Mouse (Mus musculus): ENCODE results near the gene Bptf.
"Not testable (repeated sequence)": the region's sequence is repeated elsewhere in the genome, so short reads cannot be mapped to it uniquely, and the experiment has no call there.

Gene Bptf

DNA sequence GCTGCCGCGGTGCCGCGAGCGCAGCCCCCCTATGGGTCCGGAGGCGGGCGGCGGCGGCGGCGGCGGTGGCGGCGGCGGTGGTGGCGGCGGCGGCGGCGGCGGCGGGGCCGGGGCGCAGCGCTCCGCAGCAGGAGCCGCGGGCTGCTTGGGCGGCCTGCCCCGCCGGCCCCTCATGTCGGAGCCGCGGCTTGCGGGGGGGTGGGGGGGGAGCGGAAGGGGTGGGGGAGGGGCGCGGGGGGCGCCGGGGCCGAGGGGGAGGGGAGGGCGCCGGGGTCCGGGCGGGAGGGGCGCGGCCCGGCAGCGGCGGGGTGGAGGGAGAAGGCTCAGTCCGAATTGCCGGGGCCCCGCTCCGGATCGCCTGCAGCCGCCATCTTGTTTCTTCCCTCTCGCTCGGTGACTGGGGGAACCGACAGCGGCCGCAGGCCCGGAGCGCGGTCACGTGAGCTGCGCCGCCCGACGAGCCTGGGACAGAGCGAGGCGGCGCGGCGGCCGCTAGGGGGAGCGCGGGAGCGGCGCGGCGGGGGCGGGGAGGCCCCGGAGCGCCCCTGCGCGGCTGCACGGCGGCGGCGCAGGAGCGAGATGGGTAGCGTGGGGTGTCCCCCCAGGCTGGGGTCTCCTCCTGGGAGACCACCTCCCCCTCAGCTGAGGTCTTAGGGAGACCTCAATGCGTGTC is at the start of gene Bptf:
Bptf (minus strand) TSS at position 379 of the 673 bp plus-strand sequence.
- CTCF ChIA-PET, result interaction anchor here (1.0 to 1.9 kb wide), 3 partner anchors 13 to 27 kb away, joined by 3 to 8 read pairs (median 3); no protein-coding TSS in a partner anchor

DNA sequence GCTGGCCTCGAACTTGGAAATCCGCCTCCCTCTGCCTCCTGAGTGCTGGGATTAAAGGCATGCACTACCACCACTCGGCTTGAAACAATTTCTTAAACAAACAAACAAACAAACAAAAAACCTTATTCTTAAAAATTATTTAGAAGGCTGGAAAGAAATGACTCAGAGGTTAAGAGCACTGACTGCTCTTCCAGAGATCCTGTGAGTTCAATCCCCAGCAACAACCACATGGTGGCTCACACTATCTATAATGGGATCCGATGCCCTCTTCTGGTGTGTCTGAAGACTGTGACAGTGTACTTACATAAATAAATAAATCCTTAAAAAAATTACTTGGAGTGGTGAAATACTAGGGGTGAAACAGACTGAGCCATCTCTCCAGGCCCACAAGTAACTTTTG is 29.3 kb upstream of the Bptf start:
- CTCF ChIA-PET, result no interaction called here

DNA sequence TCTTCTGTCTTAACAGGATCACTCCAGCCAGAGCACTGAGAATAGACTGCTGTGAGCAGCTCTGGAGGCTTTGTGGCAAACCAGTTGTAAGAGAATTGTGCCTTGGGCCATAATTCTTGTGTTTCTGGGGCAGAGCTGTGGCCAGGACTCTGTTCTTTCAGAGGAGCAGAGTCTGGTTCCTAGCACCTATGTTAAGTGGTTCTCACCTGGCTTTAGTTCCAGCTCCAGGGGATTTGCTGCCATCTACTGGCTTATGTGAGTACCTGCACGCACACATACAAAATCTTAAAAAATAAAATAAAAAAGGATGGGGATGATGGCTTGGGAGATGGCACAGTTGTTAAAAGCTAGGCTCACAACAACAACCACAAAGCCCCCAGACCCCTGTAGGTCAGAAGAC is 27.1 kb upstream of the Bptf start:
- CTCF ChIA-PET, result no interaction called here

DNA sequence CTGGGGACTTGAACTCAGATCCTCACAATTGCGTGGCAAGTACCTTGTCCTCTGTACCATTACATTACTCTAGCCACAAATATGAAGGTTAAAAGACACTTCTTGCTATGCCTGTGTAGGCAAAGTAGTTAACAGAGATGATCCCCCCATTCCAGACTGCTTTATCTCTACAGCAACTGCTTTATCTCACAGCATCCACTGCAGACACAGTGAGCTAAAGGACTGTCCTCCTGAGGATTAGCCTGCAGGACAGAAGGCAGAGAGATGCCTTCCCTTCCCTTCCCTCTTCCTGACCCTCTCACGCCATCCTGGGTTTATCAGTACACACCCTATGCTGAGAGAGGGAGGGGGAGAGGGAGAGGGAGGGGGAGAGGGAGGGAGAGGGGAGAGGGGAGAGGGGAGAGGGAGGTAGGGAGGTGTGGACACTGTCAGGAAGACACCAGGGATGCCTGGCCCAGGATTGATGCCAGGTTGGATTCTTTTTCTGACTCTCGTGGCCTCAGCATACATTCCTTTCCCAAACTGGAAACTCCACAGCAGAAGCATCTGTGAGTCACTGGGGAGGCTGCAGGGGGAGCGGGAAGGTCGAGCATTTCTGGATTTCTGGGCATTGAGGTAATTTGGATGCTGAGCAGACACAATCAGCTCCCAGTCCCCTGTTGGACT is 25.2 kb upstream of the Bptf start:
- CTCF ChIA-PET, result interaction anchor here (0.7 kb wide), 1 partner anchor 530 kb away, joined by 6 read pairs; no protein-coding TSS in a partner anchor

DNA sequence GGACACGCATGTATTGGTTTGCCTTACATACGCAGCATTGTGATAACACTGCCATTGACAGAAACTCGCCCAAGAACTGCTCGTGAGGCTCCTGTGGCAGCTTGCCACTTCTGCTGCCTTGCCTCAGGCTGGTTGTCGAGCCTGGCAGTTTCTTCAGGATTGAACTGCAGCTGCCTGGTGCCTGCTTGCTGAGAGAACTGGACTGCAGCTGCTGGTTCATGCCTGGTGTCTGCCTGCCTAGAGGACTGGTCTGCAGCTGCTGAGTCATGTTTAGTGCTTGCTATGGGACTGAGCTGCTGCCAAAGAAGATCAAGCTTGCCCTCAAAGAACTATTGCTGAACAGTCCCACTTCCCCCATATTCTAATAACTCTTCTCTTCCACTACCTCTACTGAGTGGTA is 23.4 kb upstream of the Bptf start:
- CTCF ChIA-PET, result interaction anchor here (1.1 kb wide), 1 partner anchor 131 kb away, joined by 4 read pairs; no protein-coding TSS in a partner anchor

DNA sequence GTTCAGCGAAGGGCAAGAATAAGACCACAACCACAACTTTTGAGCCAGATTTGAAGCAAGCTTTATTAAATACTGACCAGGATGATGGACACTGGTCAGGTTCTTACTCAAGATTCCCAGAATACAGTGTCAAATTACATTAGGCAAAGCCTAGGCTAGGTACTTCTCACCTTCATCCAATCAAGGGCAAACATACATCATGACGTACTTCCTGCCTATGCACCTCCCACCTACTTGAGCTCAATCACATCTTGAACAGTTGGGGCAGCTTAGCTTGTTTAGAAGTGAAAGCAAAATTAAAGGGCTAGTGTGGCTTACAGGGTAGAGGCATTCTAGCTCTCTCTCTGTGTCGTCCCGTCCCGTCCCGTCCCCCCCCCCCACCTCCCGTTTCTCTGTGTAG is 22.5 kb upstream of the Bptf start:
- CTCF ChIA-PET, result interaction anchor here (0.6 to 1.1 kb wide), 2 partner anchors 15 to 130 kb away, joined by 4 read pairs; no protein-coding TSS in a partner anchor

DNA sequence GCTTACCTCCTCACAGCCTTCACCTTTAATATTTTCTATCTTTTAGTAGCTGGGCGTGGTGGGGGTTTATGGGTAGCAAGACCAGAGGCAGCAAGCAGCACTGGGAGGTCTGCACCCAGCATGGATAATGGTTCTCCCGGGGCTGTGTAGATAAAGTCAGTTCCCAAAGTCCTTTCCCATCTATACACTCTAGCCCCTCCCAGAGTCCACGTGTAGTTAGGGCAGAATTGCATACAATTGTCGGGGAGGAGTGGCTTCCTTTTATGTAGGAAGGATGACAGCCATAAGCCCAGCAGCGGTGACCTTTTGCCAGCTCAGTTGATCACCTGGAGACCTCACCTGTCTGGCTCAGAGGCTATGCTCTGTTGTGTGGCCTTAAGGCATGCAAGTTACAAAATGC is 21.7 kb upstream of the Bptf start:
- CTCF ChIA-PET, result no interaction called here

DNA sequence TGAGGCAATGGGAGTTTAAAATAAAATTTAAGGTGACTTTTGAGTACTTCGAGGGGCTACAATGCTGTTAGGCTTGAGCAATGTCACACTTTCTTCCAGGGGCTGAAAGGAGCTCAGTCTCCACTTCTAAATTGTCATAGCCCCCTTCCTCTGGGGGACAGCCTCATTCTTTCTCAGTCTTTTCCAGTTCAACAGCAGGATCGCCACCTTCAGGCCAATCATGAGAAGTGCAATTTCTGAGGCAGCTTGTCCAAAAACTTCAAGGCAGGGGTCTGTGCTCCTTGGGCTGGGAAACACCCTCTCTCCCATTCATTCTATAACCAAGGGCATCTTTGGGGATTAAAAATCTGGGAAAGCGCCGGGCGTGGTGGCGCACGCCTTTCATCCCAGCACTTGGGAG is 19.9 kb upstream of the Bptf start:
- CTCF ChIA-PET, result no interaction called here

DNA sequence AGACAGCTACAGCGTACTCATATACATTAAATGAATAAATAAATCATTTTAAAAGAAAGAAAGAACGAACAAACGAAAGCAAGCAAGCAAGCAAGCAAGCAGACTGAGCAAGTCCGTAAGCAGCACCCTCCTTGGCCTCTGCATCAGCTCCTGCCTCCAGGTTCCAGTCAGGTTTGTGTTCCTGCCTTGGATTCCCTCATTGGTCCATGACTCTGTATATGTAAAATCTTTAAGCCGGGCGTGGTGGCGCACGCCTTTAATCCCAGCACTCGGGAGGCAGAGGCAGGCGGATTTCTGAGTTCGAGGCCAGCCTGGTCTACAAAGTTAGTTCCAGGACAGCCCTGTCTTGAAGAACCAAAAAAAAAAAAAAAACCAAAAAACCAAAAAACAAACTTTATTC is 12.0 kb upstream of the Bptf start:
- CTCF ChIA-PET, result not testable (repeated sequence)

DNA sequence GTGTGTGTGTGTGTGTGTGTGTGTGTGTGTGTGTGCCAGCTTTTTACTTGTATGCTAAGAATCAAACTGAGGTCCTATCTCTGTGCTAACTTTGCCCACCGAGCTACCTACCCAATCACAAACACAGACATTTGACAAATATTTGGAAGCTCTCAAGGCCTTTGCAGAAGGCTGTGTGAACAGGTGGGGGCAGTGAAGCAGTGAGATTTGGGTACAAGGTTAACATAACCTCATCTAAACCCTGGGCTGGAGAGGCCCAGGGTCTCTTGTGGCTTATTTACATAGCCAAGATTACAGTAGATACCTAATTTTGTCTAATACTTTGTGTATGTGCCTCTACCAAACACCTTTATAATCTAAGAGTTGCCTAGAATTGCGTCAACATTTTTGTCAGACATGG is 10.5 kb upstream of the Bptf start:
- CTCF ChIA-PET, result no interaction called here

DNA sequence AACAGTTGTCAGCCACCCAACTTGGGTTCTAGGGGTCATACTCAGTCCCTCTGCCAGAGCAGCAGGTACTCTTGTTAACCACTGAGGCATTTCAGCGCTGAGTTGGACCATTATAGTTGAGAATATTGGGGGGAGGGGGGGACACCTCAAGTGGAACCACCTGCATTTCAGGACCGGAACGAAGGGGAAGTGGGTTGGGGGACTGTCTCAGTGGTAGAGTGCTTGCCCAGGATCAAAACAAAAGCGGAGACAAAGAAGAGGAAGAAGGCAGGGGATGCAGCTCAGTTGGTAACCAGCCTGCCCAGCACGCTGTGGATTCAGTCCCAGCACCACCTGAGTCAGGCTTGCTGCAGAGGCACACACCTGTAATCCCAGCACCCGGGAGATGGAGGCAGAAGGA is 8.8 kb upstream of the Bptf start:
- CTCF ChIA-PET, result interaction anchor here (0.7 kb wide), 1 partner anchor 29 kb away, joined by 13 read pairs; no protein-coding TSS in a partner anchor

DNA sequence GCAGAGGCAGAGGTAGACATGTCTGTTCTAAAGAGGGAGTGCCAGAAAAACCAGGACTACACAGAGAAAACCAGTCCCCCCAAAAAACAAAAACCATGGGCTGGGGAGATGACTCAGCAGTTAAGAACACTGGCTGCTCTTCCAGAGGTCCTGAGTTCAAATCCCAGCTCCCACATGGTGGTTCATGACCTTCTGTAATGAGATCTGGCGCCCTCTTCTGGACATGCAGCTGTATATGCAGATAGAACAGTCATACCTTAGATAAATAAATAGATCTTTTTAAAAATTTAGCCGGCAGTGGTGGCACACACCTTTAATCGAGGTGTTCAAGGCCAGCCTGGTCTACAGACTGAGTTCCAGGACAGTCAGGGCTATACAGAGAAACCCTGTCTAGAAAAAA is 6.7 kb upstream of the Bptf start:
- CTCF ChIA-PET, result interaction anchor here (0.6 to 0.7 kb wide), 3 partner anchors 41 to 286 kb away, joined by 3 to 10 read pairs (median 10); no protein-coding TSS in a partner anchor

DNA sequence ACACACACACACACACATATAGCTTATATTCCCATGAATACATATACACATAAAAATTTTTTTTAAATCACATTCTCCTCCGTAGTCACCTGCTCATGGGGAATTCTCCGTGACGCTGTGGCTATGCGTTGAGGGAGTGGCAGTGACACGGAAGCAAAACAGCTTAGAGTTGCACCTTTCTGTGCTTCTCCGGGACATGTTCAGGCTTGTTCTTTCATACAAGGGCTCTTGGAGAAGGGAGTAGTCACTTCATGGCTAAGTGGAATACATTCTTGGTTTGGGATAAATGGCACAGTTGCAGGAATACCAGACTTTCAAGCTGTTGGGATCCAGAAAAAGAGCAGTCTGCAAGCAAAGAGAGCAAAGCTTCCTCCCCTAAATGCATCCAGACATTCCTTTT is 5.7 kb upstream of the Bptf start:
- CTCF ChIA-PET, result interaction anchor here (0.8 kb wide), 1 partner anchor 22 kb away, joined by 3 read pairs; no protein-coding TSS in a partner anchor

DNA sequence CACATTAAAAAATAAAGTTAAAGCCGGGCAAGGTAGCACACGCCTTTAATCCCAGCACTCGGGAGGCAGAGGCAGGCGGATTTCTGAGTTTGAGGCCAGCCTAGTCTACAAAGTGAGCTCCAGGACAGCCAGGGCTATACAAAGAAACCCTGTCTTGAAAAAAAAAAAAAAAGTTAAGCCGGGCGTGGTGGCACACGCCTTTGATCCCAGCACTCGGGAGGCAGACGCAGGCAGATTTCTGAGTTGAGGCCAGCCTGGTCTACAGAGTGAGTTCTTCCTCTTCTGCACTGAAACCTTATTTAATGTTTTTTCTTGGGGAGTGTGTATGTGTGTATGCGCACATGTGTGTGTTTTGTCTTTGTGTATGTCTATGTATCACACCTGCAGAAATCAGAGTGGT is 4.5 kb upstream of the Bptf start:
- CTCF ChIA-PET, result interaction anchor here (0.6 to 0.7 kb wide), 2 partner anchors 122 to 358 kb away, joined by 3 to 7 read pairs; no protein-coding TSS in a partner anchor

DNA sequence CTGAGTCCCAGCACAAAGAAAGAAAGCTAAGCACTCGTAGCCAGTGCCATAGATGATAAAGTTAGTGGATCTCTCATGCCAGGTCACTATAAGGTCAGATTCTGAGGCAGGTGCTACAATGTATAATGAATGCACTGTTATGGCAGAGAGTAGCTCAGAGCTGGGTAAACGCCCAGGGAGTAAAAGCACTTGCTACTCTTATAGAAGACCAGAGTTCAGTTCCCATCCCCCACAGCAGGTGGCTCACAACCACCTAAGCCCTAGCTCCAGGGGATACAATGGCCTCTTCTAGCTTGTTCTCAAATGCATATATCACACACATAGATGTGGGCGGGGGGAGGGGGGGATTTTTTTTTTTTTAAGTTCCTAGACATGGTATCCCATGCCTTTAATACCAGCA is 3.8 kb upstream of the Bptf start:
- CTCF ChIA-PET, result interaction anchor here (0.6 to 1.0 kb wide), 3 partner anchors 31 to 357 kb away, joined by 3 to 6 read pairs (median 3); no protein-coding TSS in a partner anchor

DNA sequence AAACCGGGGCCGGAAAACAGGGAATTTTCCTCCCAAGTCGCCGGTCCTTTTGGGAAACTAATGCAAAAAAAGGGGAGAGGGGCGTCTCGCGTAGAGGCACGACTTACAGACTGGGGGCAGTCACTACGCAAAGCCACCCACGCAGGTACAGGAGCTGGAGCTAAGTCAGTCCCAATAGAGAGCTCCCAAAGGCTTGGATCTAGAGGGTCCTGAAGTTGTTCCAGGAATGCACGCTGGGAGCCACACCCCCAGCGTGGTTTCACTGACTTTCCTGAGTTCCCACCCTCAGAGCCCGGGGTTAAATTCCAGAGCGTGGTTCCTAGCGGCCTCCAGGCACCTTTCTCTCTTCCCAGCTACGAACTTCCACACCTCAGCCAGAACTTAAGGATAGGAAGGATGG is 499 bp upstream of the Bptf start:
- CTCF ChIA-PET, result interaction anchor here (1.0 to 1.9 kb wide), 3 partner anchors 13 to 28 kb away, joined by 3 to 8 read pairs (median 3); no protein-coding TSS in a partner anchor

DNA sequence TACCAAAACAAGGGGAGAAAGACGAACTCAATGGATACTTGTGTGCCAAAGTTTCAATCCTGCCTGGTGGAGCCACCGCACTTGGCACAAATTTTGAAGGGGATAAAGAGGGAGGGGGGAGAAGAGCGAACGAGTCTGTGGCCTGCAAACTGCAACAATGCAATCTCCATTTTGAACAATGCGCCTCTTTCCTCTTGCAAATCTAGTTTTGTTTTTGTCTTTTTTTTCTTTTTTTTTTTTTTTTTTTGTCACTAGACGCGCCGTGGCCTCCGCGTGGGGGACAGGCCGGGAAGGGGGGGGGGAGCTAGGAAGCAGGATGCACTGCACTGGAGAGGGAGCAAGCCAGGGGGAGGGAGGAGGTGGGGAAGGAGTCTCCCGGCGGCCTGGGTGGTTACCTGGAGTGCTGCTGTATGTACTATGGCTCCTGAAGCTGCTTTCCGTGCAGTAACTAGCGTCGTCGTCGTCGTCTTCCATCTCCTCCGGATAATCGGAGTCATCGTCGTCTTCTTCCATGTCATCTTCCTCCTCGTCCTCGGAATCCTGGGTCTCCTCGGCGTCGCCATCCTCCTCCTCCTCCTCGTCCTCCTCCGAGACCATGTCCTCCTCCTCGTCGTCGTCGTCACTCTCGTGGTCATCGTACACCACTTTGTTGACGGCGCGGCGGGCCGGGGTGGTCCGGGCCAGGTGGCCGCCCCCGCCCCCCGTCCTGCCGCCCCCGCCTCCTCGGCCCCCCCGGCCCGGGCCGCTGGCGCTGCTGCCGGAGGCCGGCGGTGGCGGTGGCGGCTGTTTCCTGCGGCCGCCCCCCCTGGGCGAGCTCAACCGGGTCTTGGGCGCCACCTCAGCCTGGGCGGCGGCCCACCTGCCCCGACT is 813 bp downstream of the Bptf start:
- CTCF ChIA-PET, result interaction anchor here (0.6 to 1.0 kb wide), 2 partner anchors 19 to 235 kb away, joined by 3 to 4 read pairs; no protein-coding TSS in a partner anchor

DNA sequence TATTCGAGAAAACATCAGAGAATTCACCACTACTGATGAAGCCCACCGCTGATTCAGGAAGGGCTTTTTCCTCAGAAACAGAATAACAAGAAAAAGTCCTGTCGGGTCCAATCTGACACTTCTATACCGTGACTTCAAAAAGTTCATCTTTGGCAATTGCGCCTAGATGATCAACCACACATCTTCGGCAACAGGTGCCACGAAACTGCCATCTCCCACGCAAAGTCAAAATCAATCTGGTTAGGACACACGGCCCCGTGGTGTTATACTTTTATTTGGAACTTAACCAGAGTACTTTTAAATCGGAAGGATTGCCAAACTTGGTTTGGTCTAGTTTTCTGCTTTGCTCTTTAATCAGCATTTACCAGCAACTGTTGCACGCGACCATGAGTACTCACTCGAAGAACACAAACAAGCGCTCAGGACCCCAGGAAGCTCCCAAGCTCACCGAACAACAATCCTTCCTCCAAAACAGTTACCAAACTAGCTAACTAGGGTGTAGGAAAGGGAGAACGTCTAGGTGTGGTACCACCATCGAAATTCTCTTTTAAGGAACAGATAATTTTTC is 1.6 kb downstream of the Bptf start:
- CTCF ChIA-PET, result no interaction called here

DNA sequence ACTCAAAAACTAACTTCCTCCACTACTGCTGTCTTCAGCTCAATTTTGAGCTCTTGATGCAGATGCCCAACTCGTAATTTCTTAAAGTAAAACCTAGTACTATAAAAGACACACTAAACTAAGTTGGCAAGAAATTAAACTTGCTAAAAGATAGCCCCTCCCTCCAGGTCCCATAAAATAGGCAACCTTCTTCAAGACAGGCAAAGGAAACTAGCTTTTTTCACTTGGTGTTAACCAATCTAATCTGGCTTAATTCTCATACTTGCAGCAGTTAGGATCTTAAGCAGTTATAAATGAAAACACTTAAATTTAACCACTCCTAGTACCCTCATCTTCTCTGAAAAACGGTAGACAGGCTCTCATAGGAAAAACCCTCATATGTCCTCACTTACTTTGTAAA is 2.3 kb downstream of the Bptf start:
- CTCF ChIA-PET, result interaction anchor here (0.7 kb wide), 2 partner anchors 58 to 857 kb away, joined by 3 to 6 read pairs; no protein-coding TSS in a partner anchor

DNA sequence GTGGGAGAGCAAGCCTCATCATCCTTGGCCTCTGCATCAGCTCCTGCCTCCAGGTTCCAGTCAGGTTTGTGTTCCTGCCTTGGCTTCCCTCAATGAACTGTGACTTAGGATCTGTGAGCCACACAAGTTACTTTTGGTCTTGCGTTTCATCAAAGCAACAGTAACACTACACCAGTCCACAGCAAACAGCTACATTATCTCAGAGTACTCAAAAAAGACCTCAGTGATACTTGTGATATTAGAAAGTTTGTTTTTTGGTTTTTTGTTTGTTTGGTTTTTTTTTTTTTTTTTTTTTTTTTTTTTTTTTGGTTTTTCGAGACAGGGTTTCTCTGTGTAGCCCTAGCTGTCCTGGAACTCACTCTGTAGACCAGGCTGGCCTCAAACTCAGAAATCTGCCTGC is 5.2 kb downstream of the Bptf start:
- CTCF ChIA-PET, result interaction anchor here (0.7 to 0.9 kb wide), 3 partner anchors 13 to 213 kb away, joined by 3 to 12 read pairs (median 11); no protein-coding TSS in a partner anchor

DNA sequence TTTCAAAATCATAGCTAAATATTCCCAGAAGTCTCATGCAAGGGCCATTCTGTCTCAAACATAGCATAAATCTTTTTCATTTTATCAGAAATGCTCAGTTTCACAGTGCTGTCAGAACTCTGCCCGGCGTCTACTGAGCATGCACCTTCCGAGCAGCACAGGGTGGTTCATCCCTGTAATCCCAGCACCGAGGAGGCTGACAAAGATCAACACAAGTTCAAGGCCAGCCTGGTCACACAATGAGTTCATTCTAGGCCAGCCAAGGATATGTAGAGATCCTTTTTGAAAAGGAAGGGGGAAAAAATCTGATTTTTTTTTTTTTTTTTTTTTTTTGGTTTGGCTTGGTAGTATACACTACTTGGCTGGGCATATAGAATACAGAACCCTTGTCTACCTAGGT is 6.9 kb downstream of the Bptf start:
- CTCF ChIA-PET, result interaction anchor here (0.7 kb wide), 2 partner anchors 36 to 930 kb away, joined by 19 to 22 read pairs; no protein-coding TSS in a partner anchor
